Mouse (Mus musculus) thymus, postnatal 14 days (tissue): ENCODE data around the gene Tec.

ENCODE experiments used
- DNase-seq: peaks from one replicate; pipeline ENCODE4 v3.0.0; 2021

Gene Tec

GRCm38 (mm10) chr5:72888260-72888659, 20.0 kb upstream of the Tec start:
- DNase-seq = no peak

DNA sequence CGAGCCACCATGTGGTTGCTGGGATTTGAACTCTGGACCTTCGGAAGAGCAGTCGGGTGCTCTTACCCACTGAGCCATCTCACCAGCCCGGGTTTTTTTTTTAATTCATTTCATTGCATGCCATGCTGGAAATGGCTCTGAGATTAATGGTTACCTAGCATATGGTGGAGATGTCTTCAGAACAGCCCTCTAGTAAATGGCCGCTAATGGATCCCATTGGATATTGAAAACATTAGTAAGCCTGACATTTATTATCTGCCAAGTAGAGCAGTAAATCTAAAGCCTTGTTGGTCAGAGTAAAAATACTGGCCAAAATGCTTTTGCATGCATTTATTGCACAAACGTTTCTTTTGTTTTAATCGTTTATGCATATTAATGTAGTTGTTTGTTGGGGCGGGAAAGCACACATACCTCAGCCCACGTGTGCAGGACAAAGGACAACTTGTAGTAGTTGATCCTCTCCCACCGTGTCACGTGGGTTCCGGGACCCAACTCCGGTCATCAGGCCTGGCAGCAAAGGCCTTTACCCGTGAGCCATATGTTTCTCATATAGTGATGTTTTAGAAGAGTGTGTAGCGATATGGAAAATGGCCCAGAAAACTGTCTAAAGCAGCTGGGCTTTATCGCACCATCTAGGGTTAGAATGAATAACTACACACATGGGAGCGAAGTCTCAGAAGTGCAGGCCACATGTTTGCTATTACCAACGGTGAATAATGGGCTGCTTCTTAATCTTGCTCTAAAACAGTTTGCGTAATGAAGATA, 18.4 kb upstream of the Tec start:
- DNase-seq = no peak

DNA sequence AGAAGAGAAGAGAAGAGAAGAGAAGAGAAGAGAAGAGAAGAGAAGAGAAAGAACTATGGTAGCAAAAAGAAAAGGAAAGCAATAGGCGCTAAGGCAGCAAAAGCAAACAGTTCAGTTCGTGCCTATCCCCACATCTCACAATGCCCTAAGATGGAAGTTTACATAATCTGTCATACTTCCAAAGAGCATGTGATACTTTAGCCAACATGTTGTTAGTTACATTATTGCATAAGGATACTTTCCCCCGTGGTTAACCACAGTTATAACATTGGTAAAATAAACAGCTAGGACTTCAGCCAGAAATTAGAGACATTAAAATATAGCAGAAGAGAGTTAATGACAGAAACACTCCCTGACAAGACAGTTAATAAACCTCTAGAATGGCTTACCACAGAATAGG, 15.4 kb upstream of the Tec start:
- no peak for DNase-seq

DNA sequence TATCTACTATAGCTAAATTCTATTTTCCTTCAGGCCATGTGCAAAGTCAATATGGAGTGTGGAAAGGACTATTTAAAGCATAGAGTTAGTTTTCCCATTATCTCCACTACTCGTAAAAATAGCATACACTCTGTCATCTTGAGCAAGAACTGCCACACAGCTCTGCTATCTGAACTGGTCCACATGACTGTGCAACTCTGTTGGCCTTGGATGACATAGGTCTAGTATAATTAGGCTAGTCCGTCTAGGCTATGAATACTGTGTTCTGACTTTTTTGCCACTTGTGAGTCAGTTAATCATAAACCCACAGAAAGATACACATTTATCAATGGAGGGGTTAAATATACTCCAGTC, 14.1 kb upstream of the Tec start:
- no peak for DNase-seq

- DNase-seq = no peak
Observed at GRCm38 (mm10) chr5:72881748-72882411, 13.6 kb upstream of the Tec start.

- DNase-seq = no peak
Observed at GRCm38 (mm10) chr5:72879736-72880135, 11.5 kb upstream of the Tec start.

DNA sequence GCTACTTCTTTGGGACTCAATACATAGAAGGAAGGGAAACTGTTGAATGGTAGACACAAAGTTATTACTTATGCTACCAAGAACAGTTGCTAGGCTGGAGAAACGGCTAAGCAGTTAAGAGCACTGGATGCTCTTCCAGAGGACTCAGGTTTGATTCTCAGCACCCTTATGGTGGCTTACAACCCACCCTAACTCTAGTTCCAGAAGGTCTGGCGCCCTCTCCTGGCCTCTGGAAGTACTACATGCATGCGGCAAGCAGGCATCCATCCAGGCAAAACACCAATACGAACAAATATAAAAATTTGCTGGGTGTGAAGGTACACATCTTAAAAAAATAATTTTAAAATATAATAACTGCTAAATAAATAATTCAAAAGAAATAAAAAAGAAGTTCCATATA, 2.8 kb upstream of the Tec start:
- peak; percentile 20 for DNase-seq

DNA sequence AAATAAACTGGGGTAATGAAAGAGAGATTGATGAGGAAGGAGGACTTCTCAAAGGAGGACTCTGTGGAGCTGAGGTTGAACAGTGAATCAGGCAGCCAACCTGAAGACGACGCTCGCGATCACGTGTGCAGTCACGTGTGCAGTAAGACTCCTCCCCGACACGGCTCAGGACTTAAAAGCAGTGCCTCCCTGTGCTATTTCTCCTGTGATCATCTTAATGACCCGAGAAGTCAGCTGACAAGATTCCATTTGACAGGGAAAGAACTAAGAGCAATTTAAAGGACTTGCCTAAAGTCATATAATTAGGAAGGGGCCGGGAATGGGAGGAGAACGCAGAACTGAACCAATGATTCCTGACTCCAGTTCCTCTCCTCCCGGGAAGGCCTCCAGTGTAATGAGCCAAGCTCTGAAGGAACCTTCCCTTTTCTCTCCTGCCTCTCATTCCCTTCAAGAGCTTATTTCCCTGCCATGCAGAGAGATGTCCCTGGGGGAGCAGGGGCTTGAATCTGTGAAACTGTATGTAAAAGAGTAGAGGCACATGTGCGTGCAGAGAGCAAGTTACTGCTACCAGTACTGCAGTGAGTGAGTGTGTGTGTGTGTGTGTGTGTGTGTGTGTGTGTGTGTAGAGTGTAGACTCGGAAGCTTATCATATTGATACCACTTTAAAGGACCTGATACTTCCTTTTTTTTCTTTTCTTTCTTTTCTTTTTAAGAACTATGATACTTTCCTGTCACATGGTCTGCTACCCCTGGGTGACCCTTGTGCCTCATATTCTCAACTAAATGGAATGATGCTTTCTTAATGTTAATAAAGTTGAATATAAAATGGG, 1.7 kb upstream of the Tec start:
- no peak for DNase-seq

- DNase-seq = peak; percentile 14
Observed at GRCm38 (mm10) chr5:72867036-72867672, 1.1 kb downstream of the Tec start.

GRCm38 (mm10) chr5:72866260-72866905, 1.9 kb downstream of the Tec start:
- DNase-seq = no peak

GRCm38 (mm10) chr5:72864654-72865178, 3.6 kb downstream of the Tec start:
- no peak for DNase-seq

- peak; percentile 40 for DNase-seq
Observed at GRCm38 (mm10) chr5:72863166-72863565, 5.1 kb downstream of the Tec start.

GRCm38 (mm10) chr5:72861726-72862385, 6.4 kb downstream of the Tec start:
- no peak for DNase-seq

DNA sequence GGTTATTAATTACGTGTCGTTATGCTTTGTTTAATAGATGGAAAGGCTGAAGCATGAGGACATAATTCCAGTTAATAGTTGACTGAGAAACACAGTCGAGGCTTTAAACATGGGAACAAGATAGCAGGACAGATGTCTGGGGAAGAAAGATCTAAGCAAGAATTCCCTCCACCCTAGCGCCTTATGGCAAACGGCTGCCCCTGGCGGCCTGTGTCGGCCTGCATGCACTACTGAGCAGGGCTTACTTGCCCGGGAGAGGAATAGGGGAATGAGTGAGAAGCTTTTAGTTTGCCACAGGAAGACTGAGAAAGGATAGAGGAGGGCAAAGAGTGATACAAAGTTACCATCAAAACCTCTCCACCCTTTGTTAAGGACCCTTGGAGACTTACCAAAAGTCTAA, 7.4 kb downstream of the Tec start:
- DNase-seq = no peak

DNA sequence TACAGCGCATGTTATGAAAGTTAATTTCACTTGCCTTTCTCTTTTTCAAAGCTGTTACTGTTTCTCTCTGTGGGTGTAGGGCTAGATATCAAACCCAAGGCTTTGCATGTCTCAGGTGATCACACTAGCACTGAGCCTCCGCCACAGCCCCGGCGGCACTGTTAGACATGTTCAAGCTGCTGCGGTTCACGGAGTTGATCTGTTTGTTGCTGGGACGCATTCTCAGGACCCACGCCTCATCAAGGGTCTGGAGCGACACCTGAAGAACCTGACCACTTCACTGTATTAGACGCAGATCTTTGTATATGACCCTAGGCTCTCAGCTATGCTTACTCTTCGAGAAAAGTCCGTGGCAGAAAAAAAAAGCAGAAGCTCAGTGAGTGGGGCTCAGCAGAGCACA, 10.0 kb downstream of the Tec start:
- DNase-seq = no peak

DNA sequence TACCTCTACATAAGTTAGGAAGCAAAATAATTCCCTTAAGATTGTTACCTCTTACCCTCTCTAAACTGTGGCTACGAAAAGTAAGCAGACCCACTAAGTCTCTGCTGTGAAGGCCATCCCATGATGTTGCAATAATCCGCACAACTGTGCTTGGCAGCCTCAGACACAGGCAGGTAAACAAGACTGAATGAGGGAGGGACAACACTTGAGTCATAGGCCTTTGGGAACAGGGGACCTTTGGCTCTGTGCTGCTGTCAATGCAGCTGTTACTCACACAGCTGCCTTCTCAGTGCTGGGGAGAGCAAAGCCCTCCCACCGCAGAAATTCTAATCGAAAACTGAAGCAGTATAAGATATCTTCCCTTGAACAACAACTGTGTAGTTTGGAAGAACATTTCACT, 10.5 kb downstream of the Tec start:
- DNase-seq = no peak

- DNase-seq = no peak
Observed at GRCm38 (mm10) chr5:72856255-72856878, 11.9 kb downstream of the Tec start.

- DNase-seq = no peak
Observed at GRCm38 (mm10) chr5:72855685-72856124, 12.6 kb downstream of the Tec start.

- DNase-seq = no peak
Observed at GRCm38 (mm10) chr5:72854141-72854990, 13.9 kb downstream of the Tec start.

DNA sequence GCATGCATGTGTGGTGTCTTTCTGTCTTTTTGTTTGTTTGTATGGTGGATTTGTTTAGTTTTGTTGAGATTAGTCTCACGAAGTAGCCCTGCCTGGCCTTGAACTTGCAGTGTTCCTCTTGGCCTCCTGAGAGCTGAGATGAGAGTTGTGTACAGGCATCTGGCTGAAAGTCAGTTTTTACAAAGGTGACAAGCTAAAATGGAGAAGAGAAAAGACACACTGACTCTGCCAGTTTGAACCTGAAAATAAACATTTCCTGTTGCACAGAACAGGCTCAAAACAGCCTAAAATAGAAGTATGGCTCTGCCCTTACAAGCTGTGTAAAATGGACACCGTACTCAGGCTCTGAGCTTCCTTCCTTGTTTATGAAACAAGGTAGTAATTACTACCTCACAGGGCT, 14.9 kb downstream of the Tec start:
- no peak for DNase-seq
